Mouse (Mus musculus) MEL (cell line): ENCODE measurements around the gene Gcsam. TPM values are rescaled to one million over a fixed set of nuclear protein-coding genes. Genes with fewer than 3 reads are reported as not detected.

ENCODE experiments used
- DNase-seq: peaks from one replicate; pipeline ENCODE4 v3.0.0; 2011; ENCODE audit warnings: low read depth, low spot score
- H3K27ac ChIP-seq: 2 replicates; pipeline ENCODE4 v1.5.1; 2012; ENCODE audit warnings: low read depth, mild to moderate bottlenecking, control low read depth, low read length, moderate library complexity; ENCODE audit not compliant: control insufficient read depth
- H3K27me3 ChIP-seq, 2 experiments: fragments of 150-350 bp in 1 of 2; sonication (generic) in 1 of 2; 2 replicates each; pipeline ENCODE4 v1.6.1; 2012; ENCODE audit warnings: low read length in 2 of 2, mild to moderate bottlenecking in 2 of 2, improper control_type of control experiment in 1 of 2, moderate library complexity in 1 of 2; ENCODE audit not compliant: insufficient read depth in 2 of 2, control insufficient read depth in 1 of 2
- H3K36me3 ChIP-seq, 2 experiments: 2 replicates each; pipeline ENCODE4 v1.6.1; 2012 to 2014; ENCODE audit warnings: low read length in 2 of 2, improper control_type of control experiment in 1 of 2, inconsistent platforms in 1 of 2, mild to moderate bottlenecking in 1 of 2; ENCODE audit not compliant: insufficient read depth in 2 of 2, control insufficient read depth in 1 of 2
- H3K4me1 ChIP-seq, 2 experiments: fragments of 150-350 bp in 1 of 2; sonication (generic) in 1 of 2; 2 replicates each; pipeline ENCODE4 v1.6.1; 2012; ENCODE audit warnings: low read length in 2 of 2, improper control_type of control experiment in 1 of 2, mild to moderate bottlenecking in 1 of 2; ENCODE audit not compliant: insufficient read depth in 2 of 2, control insufficient read depth in 1 of 2
- H3K4me3 ChIP-seq, 2 experiments: fragments of 150-350 bp in 1 of 2; sonication (generic) in 1 of 2; 2 replicates each; pipeline ENCODE4 v1.5.1; 2012; ENCODE audit warnings: low read depth in 2 of 2, low read length in 2 of 2, mild to moderate bottlenecking in 2 of 2, moderate library complexity in 2 of 2, control low read depth in 1 of 2, improper control_type of control experiment in 1 of 2; ENCODE audit not compliant: control insufficient read depth in 1 of 2, insufficient read depth in 1 of 2
- H3K79me2 ChIP-seq: 2 replicates; pipeline ENCODE4 v1.6.1; 2012; ENCODE audit warnings: mild to moderate bottlenecking, low read length, moderate library complexity; ENCODE audit not compliant: control insufficient read depth, poor library complexity, insufficient read depth
- H3K9ac ChIP-seq: 2 replicates; pipeline ENCODE4 v1.6.1; 2012; ENCODE audit warnings: low read depth, mild to moderate bottlenecking, control low read depth, low read length, moderate library complexity; ENCODE audit not compliant: control insufficient read depth, poor library complexity, severe bottlenecking
- H3K9me3 ChIP-seq: fragments of 150-350 bp; sonication (generic); replicated peaks from 2 replicates; pipeline ENCODE4 v1.6.1; 2012; ENCODE audit warnings: mild to moderate bottlenecking, low read length, improper control_type of control experiment, moderate library complexity; ENCODE audit not compliant: insufficient read depth
- CHD1 ChIP-seq: IDR thresholded peaks from 2 replicates; pipeline ENCODE4 v1.6.1; 2012; ENCODE audit warnings: low read depth, mild to moderate bottlenecking, inconsistent platforms, low read length, improper control_type of control experiment
- CHD2 ChIP-seq: IDR thresholded peaks from 2 replicates; pipeline ENCODE4 v1.6.1; 2011; ENCODE audit warnings: low read length, improper control_type of control experiment
- HCFC1 ChIP-seq: IDR thresholded peaks from 2 replicates; pipeline ENCODE4 v1.6.1; 2012; ENCODE audit warnings: low read depth, mild to moderate bottlenecking, inconsistent platforms, low read length, improper control_type of control experiment, moderate library complexity
- JUND ChIP-seq: IDR thresholded peaks from 2 replicates; pipeline ENCODE4 v1.6.1; 2011; ENCODE audit warnings: low read depth, mild to moderate bottlenecking, improper control_type of control experiment, low read length
- KAT2A ChIP-seq: conservative IDR thresholded peaks from 2 replicates; pipeline ENCODE4 v1.6.1; 2012; ENCODE audit warnings: low read depth, low read length, improper control_type of control experiment, inconsistent platforms
- MAX ChIP-seq: IDR thresholded peaks from 2 replicates; pipeline ENCODE4 v1.6.1; 2011; ENCODE audit warnings: low read length, improper control_type of control experiment
- MYC ChIP-seq: IDR thresholded peaks from 2 replicates; pipeline ENCODE4 v1.6.1; 2011; ENCODE audit warnings: low read depth, mild to moderate bottlenecking, low read length, improper control_type of control experiment, moderate library complexity
- NELFE ChIP-seq: IDR thresholded peaks from 2 replicates; pipeline ENCODE4 v1.6.1; 2011; ENCODE audit warnings: low read depth, low read length, improper control_type of control experiment
- POLR2A ChIP-seq, 2 experiments: IDR thresholded peaks; 2 replicates each; pipeline ENCODE4 v1.6.1; 2011 to 2012; ENCODE audit warnings: low read length in 2 of 2, mild to moderate bottlenecking in 2 of 2, control low read depth in 1 of 2, improper control_type of control experiment in 1 of 2, low read depth in 1 of 2, moderate library complexity in 1 of 2; ENCODE audit not compliant: control insufficient read depth in 1 of 2, insufficient read depth in 1 of 2, poor library complexity in 1 of 2
- POLR2AphosphoS2 ChIP-seq: IDR thresholded peaks from 2 replicates; pipeline ENCODE4 v1.6.1; 2011; ENCODE audit warnings: low read length, improper control_type of control experiment
- POLR2AphosphoS5 ChIP-seq: IDR thresholded peaks from 2 replicates; pipeline ENCODE4 v1.6.1; 2012; ENCODE audit warnings: low read depth, borderline replicate concordance, mild to moderate bottlenecking, inconsistent platforms, low read length, moderate library complexity, mixed read lengths
- RAD21 ChIP-seq: IDR thresholded peaks from 2 replicates; pipeline ENCODE4 v1.6.1; 2011; ENCODE audit warnings: mild to moderate bottlenecking, low read depth, low read length, improper control_type of control experiment
- SIN3A ChIP-seq: IDR thresholded peaks from 2 replicates; pipeline ENCODE4 v1.6.1; 2012; ENCODE audit warnings: low read length, improper control_type of control experiment, inconsistent platforms
- TBP ChIP-seq: IDR thresholded peaks from 2 replicates; pipeline ENCODE4 v1.8.0; 2011; ENCODE audit warnings: low read depth, low read length, improper control_type of control experiment
- TCF12 ChIP-seq: IDR thresholded peaks from 2 replicates; pipeline ENCODE4 v1.6.1; 2014; ENCODE audit warnings: low read depth, mild to moderate bottlenecking, inconsistent platforms, low read length, improper control_type of control experiment, moderate library complexity
- UBTF ChIP-seq: IDR thresholded peaks from 2 replicates; pipeline ENCODE4 v1.6.1; 2012; ENCODE audit warnings: low read depth, mild to moderate bottlenecking, inconsistent platforms, low read length, improper control_type of control experiment, moderate library complexity, borderline replicate concordance; ENCODE audit not compliant: insufficient read depth
- USF1 ChIP-seq: IDR thresholded peaks from 2 replicates; pipeline ENCODE4 v1.6.1; 2014; ENCODE audit warnings: low read depth, mild to moderate bottlenecking, inconsistent platforms, low read length, improper control_type of control experiment, moderate library complexity
- USF2 ChIP-seq, 2 experiments: IDR thresholded peaks; 2 replicates each; pipeline ENCODE4 v1.6.1; 2011 to 2012; ENCODE audit warnings: improper control_type of control experiment in 2 of 2, low read length in 2 of 2, borderline replicate concordance in 1 of 2, inconsistent platforms in 1 of 2, low read depth in 1 of 2, mild to moderate bottlenecking in 1 of 2; ENCODE audit not compliant: insufficient read depth in 1 of 2
- ZC3H11A ChIP-seq: IDR thresholded peaks from 2 replicates; pipeline ENCODE4 v1.6.1; 2012; ENCODE audit warnings: low read depth, mild to moderate bottlenecking, inconsistent platforms, low read length, improper control_type of control experiment
- ZKSCAN1 ChIP-seq: IDR thresholded peaks from 2 replicates; pipeline ENCODE4 v1.6.1; 2012; ENCODE audit warnings: low read depth, mild to moderate bottlenecking, inconsistent platforms, low read length, improper control_type of control experiment, moderate library complexity
- polyA plus RNA-seq, 2 experiments: library from polyadenylated mRNA; stranded (reverse) in 1 of 2; unstranded in 1 of 2; fragments of >175 nt in 1 of 2; fragments of >200 nt in 1 of 2; gene quantifications; 2 replicates each; pipeline versions ENCODE4 v1.2.1 to v1.2.4; 2012; ENCODE audit warnings: low replicate concordance in 2 of 2, low read depth in 1 of 2; ENCODE audit not compliant: insufficient read length in 2 of 2, insufficient read depth in 1 of 2, missing spikeins in 1 of 2
- total RNA-seq: library from RNA; depleted of rRNA; stranded (reverse); fragments of 300-350 nt; gene quantifications from 2 replicates; pipeline ENCODE4 v1.2.3, GENCODE M21; 2012

Gene Gcsam
- total and polyA plus RNA-seq, 3 experiments = not detected

DNA sequence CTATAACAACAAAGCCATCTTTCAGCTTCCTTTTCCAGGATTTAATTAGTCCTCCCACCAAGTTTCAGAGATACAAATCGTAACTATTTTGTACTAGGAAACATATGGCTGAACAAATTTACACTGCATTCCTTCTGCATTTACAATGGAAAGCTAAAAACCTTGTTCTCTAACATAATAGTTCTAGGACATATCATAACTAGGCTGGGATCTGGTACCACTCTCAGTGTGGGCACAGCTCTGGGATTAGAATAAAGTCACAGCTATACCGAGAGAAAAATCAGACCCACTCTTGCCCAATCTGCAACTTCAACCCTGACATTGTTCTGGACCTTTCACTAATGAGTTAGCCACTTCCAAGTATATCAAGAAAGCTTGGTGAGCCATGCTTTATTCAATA lies 25.6 kb downstream of the Gcsam start (continued):
- TF ChIP-seq MYC = no peak

GRCm38 (mm10) chr16:45640070-45640762 lies 30.0 kb downstream of the Gcsam start:
- Histone ChIP-seq H3K36me3 (peaks cover 0 to 2% of the 10 kb centered on the region in 2 experiments; a peak in 1 of 4 replicates), H3K27ac (no peak overlapping the region), H3K9me3 (no peaks in the 10 kb centered on the region), H3K79me2 (no peaks in the 10 kb centered on the region), H3K4me1 (no peaks in the 10 kb centered on the region), H3K27me3 (no peaks in the 10 kb centered on the region; a peak in 1 of 4 replicates), H3K4me3 (no peak overlapping the region), H3K9ac (no peak overlapping the region)
- DNase-seq = no peak
- TF ChIP-seq SIN3A (no peak), ZC3H11A (no peak), POLR2AphosphoS2 (no peak), TCF12 (no peak), RAD21 (no peak), MYC (no peak), POLR2AphosphoS5 (no peak), HCFC1 (no peak), UBTF (no peak), USF2 (IDR thresholded peaks at IDR 0.05; ENCODE audit: borderline replicate concordance in 1 of 2, insufficient read depth in 1 of 2, low read depth in 1 of 2, low read length in 2 of 2) (no peak), ZKSCAN1 (no peak), POLR2A (IDR thresholded peaks at IDR 0.05; ENCODE audit: control insufficient read depth in 1 of 2, insufficient read depth in 1 of 2, low read depth in 1 of 2, low read length in 2 of 2, poor library complexity in 1 of 2) (no peak), TBP (no peak), CHD1 (no peak), KAT2A (no peak), USF1 (no peak), CHD2 (no peak), NELFE (no peak), JUND (no peak), MAX (no peak)
